Mouse (Mus musculus): ENCODE results near the gene Prrc2b.
A peak's percentile ranks its signal among the peaks of the same experiment; 100 is the strongest.

Gene Prrc2b

GRCm38 (mm10) chr2:32189060-32189681, 38.3 kb downstream of the Prrc2b start:
- no peak for DNase-seq

DNA sequence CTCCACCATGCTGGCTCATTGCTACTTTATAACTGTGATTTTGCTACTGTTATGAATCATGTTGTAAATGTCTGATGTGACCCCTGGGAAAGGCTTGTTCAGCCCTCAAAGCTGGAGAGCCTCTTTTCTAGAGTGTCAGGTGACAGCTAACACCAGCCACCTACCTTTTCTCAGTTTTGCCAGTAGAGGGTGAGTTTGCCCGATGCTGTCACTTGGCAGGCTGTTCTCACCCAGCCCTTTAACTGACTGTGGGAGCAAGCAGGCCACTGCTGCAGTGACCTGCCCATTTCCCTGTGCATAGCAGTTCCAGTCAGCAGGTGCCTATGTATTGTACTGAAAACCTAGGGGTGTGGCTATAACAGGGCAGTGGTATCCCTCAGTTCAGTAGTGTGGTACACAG, 39.7 kb downstream of the Prrc2b start:
- no peak for DNase-seq

- DNase-seq = peak; percentile 75 to 79
Measured at GRCm38 (mm10) chr2:32191872-32192507, 41.1 kb downstream of the Prrc2b start.

GRCm38 (mm10) chr2:32198977-32199376, 48.1 kb downstream of the Prrc2b start:
- DNase-seq = no peak

GRCm38 (mm10) chr2:32200033-32200432, 49.2 kb downstream of the Prrc2b start:
- no peak for DNase-seq

- DNase-seq = no peak
Measured at GRCm38 (mm10) chr2:32200712-32201111, 49.8 kb downstream of the Prrc2b start.

DNA sequence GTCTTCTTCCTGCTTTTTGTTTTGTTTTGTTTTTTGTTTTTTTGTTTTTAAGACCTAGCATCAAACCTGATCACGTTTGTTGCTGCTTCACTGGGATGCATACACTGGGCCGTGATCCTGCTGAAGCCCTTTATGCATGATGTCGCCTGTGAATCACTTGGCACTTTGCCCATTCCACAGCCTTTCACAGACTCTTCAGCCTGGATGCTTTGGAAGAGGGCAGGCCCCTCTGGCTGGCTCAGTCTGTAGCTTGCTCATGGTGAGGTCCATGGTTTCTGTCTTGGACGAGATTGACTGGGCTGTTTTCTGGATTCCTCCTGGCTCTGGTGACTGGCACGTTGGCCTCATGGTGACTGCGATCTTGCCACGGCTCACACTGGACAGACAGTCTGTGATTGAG, 50.6 kb downstream of the Prrc2b start:
- DNase-seq = no peak

DNA sequence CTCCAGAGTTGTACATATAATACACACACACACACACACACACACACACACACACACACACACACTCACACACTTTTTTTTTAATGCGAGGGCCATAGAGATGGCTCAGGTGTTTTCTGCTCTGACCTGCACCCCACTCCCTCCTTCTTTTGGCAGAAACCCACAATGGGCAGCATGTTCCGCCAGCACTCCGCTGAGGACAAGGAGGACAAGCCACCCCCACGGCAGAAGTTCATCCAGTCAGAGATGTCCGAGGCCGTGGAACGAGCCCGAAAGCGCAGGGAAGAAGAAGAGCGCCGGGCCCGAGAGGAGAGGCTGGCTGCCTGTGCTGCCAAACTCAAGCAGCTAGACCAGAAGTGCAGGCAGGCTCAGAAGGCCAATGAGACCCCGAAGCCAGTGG, 53.0 kb downstream of the Prrc2b start:
- no peak for DNase-seq

- DNase-seq = no peak
Measured at GRCm38 (mm10) chr2:32207682-32208081, 56.8 kb downstream of the Prrc2b start.

DNA sequence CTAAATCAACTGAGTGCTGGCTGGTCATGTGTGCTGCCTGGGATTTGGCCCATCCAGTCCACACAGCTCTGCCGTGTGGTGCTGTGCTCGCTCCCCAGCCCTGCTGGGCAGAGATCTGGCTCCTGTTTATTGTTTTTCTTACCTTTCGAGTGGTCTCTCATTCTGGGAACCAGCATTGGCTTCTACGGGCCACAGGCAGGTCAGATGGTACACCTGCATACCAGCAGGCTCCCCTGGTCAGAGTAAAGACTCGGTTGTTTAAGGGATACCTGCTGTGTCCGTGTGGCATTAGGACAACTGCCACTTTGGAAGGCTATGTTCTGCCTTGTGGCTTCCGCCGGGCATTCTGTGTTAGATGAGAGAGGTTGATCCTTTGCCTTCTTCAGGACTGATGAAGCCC, 60.8 kb downstream of the Prrc2b start:
- no peak for DNase-seq

DNA sequence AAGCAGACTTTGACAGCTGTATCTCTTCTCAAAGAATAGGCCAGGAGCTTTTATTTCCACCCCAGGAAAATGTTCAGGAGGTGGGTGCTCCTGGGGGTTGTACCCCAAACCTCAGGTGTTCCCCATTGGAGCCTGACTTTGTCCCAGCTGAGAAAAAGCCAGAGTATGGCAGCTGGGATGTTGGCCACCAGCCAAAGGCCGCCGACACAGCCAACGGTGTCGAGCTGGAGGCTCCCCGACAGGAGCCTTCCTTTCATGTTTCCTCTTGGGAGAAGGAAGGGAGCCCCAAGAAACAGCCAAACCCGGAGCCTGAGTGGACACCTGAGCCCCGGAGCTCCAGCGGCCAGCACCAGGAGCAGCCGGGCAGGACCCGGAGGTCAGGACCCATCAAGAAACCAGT, 62.1 kb downstream of the Prrc2b start:
- peak in 1 of 2 experiments; percentile 52 for DNase-seq

DNA sequence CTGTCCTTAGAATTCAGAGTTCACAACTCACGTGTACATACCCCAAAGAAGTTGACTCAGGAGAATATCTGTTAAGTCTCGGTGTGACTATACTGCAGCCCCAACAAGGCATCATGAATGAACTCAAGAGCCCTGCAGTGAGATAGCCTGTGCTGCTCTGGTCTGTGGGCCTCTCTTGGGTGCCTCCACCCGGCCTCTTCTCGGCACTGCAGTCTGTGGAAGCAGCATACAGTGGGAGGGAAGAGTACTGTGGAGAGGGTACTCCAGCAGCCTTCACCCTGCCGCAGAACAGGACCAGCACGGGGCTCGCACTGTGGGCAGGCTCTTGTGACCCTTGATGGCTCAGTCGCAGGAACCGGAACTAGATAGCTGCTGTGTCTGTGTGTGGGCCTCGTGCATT, 64.7 kb downstream of the Prrc2b start:
- DNase-seq = no peak

DNA sequence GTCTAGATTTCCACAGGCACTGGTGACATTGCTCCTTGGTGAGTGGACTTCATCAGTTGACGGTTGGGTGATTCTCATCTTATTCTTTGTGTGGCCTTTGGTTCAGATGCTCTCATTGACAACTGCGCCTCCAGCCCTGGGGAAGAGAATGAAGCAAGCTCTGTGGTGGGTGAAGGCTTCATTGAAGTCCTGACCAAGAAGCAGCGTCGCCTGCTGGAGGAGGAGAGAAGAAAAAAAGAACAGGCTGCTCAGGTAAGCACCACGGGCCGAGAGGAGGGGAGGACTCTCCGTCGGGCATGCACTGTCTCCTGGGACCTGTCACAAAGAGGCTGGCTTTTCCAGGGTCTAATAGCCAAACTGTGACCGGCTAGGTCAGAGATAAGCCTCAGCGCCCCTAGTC, 65.6 kb downstream of the Prrc2b start:
- no peak for DNase-seq

DNA sequence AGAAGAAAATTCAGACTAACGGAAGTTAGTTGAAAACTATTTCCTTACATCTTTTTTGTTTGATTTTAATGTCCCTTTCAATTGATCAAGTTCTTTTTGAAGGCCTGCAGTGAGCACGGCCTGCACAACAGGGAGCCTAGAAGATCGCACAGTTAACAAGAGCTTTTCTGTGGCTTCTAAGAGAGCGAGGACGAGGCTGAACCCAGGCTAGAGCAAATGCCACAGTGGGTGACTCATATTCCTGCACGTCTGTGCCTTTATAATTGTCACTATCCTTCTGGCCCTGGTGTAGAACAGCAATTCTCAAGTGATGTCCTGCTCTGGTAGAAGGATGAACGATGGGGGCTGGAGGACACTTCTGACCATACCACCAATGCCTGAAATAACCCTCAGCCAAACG, 66.8 kb downstream of the Prrc2b start:
- DNase-seq = no peak

DNA sequence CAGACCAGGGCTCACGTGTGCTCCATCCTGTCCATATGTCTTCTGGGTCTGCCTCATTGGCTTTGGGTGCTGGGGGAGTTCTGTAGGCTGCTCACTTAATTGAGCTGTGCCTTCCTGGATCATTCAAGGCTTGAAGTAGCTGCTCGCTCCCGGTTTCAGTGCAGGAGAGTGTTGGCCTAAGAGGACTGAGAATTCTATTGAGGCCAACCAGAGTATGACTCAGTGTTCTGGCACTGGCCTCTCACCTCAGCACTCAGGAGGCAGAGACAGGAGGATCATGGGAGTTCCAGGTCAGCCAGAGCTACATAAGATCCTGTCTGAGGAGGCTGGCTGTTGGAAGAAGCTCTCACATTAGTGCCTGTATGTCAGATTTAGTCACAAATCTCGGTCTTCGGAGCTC, 67.2 kb downstream of the Prrc2b start:
- no peak for DNase-seq

- no peak for DNase-seq
Measured at GRCm38 (mm10) chr2:32218541-32219334, 67.9 kb downstream of the Prrc2b start.

- DNase-seq = no peak
Measured at GRCm38 (mm10) chr2:32219501-32219900, 68.6 kb downstream of the Prrc2b start.

- no peak for DNase-seq
Measured at GRCm38 (mm10) chr2:32220021-32220420, 69.1 kb downstream of the Prrc2b start.

DNA sequence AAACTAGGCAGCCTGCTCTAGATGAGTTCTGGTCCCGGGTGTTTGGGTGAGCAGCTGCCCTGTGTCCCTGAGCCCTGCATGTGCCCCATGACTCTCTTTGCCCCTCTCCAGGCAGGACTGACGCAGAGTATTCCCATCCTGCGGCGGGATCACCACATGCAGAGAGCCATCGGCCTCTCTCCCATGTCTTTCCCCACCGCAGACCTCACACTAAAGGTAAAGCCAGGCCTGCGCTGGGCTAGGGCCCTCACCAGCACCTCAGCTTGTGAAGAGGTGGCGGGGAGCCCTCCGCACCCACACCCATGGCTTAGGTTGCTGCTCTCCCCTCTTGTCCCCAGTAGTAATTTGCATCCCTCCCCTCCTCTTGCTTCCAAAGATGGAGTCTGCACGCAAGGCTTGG, 70.1 kb downstream of the Prrc2b start:
- DNase-seq = no peak

DNA sequence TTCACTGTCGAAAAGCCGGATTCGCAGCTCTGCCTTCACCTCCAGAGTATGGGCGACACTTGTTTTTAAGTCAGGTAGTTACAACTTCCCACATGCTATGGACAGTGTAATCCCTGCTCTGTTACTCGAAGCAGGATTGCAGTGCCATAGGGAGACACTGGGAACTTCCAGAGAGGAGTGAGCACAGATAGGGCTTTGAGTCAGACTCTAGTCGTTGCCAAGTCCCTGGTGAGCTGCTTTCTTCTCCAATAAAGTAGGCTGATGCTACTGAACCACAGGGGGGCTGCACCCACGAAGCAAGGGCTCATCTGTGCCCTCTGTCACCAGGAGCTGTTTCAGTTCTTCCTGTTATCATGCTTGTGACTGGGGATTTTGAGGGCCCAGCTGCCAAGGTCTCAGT, 70.7 kb downstream of the Prrc2b start:
- no peak for DNase-seq

DNA sequence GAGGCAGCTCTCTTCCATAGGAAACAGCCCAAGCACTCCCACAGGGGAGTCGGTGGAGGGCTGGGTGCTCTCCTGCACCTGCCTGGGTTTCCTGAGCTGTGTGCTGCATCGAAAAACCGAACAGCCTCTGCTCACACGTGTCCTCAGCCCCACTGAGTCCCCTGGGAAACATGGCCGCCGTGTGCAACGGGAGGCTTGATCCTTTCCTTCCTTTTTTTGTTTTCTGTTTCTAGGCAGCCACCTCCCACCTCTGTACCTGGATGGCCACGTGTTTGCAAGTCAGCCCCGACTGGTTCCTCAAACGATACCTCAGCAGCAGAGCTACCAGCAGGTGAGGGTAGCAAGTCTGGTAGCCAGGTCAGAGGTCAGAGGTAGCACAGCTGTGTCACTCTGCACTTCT, 71.2 kb downstream of the Prrc2b start:
- DNase-seq = no peak

GRCm38 (mm10) chr2:32235433-32235832, 84.6 kb downstream of the Prrc2b start:
- DNase-seq = no peak

- peak; percentile 93 to 96 for DNase-seq
Measured at GRCm38 (mm10) chr2:32235886-32236759, 85.2 kb downstream of the Prrc2b start, which contains the start of gene Pomt1. TSS of gene Pomt1 (plus strand) at chr2:32236590.
